In genomic region chr3:83286975-83287405, GRCm38 (mm10) we compare ENCODE assay signal across 8 mouse cellular contexts.
DNase-seq lines count a peak whose midpoint lies in the region; ATAC-seq and TF ChIP-seq lines count a peak whose summit lies in the region.

No protein-coding gene starts in this region.

- no peak overlapping the region for H3K4me3 ChIP-seq in E14TG2a.4 (replicated peaks; ENCODE audit: low read length)
- peak overlapping the region; percentile 46 for H3K4me3 ChIP-seq in hindbrain, embryonic 13.5 days
- peak overlapping the region; percentile 40 for H3K4me3 ChIP-seq in lung, embryonic 15.5 days

- ATAC-seq in hindbrain, embryonic 13.5 days (ENCODE audit: low FRiP score), result peak; percentile 95
- ATAC-seq in lung, embryonic 15.5 days (ENCODE audit: borderline replicate concordance, extremely low read depth, low FRiP score, low TSS enrichment), result peak; percentile 84; the same call in 1 of the 2 replicates

- peak; percentile 33; the same call in 1 of the 2 replicates for TF ChIP-seq CTCF in E14TG2a.4 (conservative IDR thresholded peaks at IDR 0.05; ENCODE audit: low read length)

- 5% methylated on average over 11 of the region's 11 CpGs for WGBS in hindbrain, embryonic 13.5 days
- WGBS in lung, embryonic 15.5 days, result 7% methylated on average over 11 of the region's 11 CpGs

- no peak overlapping the region for H3K27ac ChIP-seq in hindbrain, embryonic 13.5 days
- no peak overlapping the region for H3K27ac ChIP-seq in lung, embryonic 15.5 days

- H3K36me3 ChIP-seq in E14TG2a.4 (ENCODE audit: insufficient read depth, low read length), result no peaks in the 10 kb centered on the region
- no peaks in the 10 kb centered on the region for H3K36me3 ChIP-seq in hindbrain, embryonic 13.5 days
- no peaks in the 10 kb centered on the region for H3K36me3 ChIP-seq in lung, embryonic 15.5 days

- DNase-seq in cerebellum, adult 8-10 months, result peak; percentile 10
- DNase-seq in frontal cortex, adult 2 months (ENCODE audit: extremely low spot score in 1 of 2, low spot score in 1 of 2), result peak; percentile 52 to 86
- peak; percentile 63 to 81 for DNase-seq in layer of hippocampus, postnatal 14 days (ENCODE audit: low spot score in 2 of 2)
- DNase-seq in retina, embryonic 14.5 days (ENCODE audit: low spot score), result peak; percentile 92
- no peak for DNase-seq in spleen, postnatal 4 days (ENCODE audit: low spot score in 2 of 2)

- peak overlapping the region; percentile 73 for H3K9ac ChIP-seq in hindbrain, embryonic 13.5 days
- 0 out of 2 replicates have a peak overlapping the region, but pooled peaks have one; percentile 31 for H3K9ac ChIP-seq in lung, embryonic 15.5 days

- no peaks in the 10 kb centered on the region for H3K9me3 ChIP-seq in E14TG2a.4 (ENCODE audit: low read length)
- H3K9me3 ChIP-seq in hindbrain, embryonic 13.5 days, result no peaks in the 10 kb centered on the region
- no peaks in the 10 kb centered on the region for H3K9me3 ChIP-seq in lung, embryonic 15.5 days

- H3K4me1 ChIP-seq in E14TG2a.4 (replicated peaks; ENCODE audit: low read depth, low read length), result no peaks in the 10 kb centered on the region
- no peaks in the 10 kb centered on the region for H3K4me1 ChIP-seq in hindbrain, embryonic 13.5 days (replicated peaks)
- H3K4me1 ChIP-seq in lung, embryonic 15.5 days, result peaks cover 2% of the 10 kb centered on the region; the same call in 1 of the 2 replicates

- H3K4me2 ChIP-seq in hindbrain, embryonic 13.5 days, result peak overlapping the region; percentile 55
- peak overlapping the region; percentile 74 for H3K4me2 ChIP-seq in lung, embryonic 15.5 days

- no peaks in the 10 kb centered on the region for H3K27me3 ChIP-seq in E14TG2a.4 (ENCODE audit: insufficient read depth, low read length)
- H3K27me3 ChIP-seq in hindbrain, embryonic 13.5 days, result no peaks in the 10 kb centered on the region
- no peaks in the 10 kb centered on the region for H3K27me3 ChIP-seq in lung, embryonic 15.5 days

Comparison
In these comparisons a context has a peak if more than half of its experiments do, and no peak if none do; other contexts are left out.
1. DNase-seq: peak in cerebellum, adult 8-10 months (single experiment), frontal cortex, adult 2 months (2 of 2), layer of hippocampus, postnatal 14 days (2 of 2) and retina, embryonic 14.5 days (single experiment); none in spleen, postnatal 4 days (0 of 2).